Comparison of ENCODE assay signal across 20 mouse cellular contexts in genomic region chr16:32232050-32232449, GRCm38 (mm10). TPM values are rescaled to one million over a fixed set of nuclear protein-coding genes. Genes with fewer than 3 reads are reported as not detected.
DNase-seq lines count a peak whose midpoint lies in the region; TF ChIP-seq lines count a peak whose summit lies in the region.
"Not testable (repeated sequence)": the region's sequence is repeated elsewhere in the genome, so short reads cannot be mapped to it uniquely, and the experiment has no call there.
"Had no signal": no experiment of that assay in that cellular context is flagged by ENCODE, and none has a peak within 500 bp of the region (broad histone marks: within the 10 kb centered on the region; RNA-seq: fewer than 3 reads in every experiment).

No protein-coding gene starts in this region.

- not testable (repeated sequence) for H3K4me1 ChIP-seq in heart, adult 2 months (ENCODE audit: control insufficient read depth, insufficient read depth, low read length)

- not testable (repeated sequence) for TF ChIP-seq CTCF in heart, adult 2 months (IDR thresholded peaks at IDR 0.05)

- H3K27me3 ChIP-seq in heart, adult 2 months (ENCODE audit: control insufficient read depth, insufficient read depth, low read length) = not testable (repeated sequence)

- not testable (repeated sequence) for TF ChIP-seq POLR2A in heart, adult 2 months (IDR thresholded peaks at IDR 0.05; ENCODE audit: insufficient read depth, low read depth, low read length)

- H3K36me3 ChIP-seq in heart, adult 2 months (ENCODE audit: control insufficient read depth, insufficient read depth, low read length) = not testable (repeated sequence)

- not testable (repeated sequence) for H3K79me2 ChIP-seq in heart, adult 2 months (replicated peaks; ENCODE audit: control insufficient read depth, insufficient read depth, low read length)

- intact Hi-C loops in heart, adult 2 months (cut with DNase I); heart, postnatal 10 days (cut with DNase I): not testable (repeated sequence)

- H3K9ac ChIP-seq in heart, adult 2 months (ENCODE audit: low read depth, low read length) = not testable (repeated sequence)

- DNase-seq in NIH3T3 (ENCODE audit: low read depth) = peak; percentile 74
- DNase-seq in adrenal gland, adult 8-10 months = peak; percentile 65
- DNase-seq in adrenal gland, postnatal 36 days = peak; percentile 65 to 66
- DNase-seq in heart, adult 2 months = peak in 1 of 2 experiments; percentile 36
- DNase-seq in heart, postnatal 10 days = peak; percentile 45 to 53
- DNase-seq in lung, postnatal 36 days = peak; percentile 32

- peak overlapping the region; percentile 34 for H3K27ac ChIP-seq in heart, adult 2 months

- TF ChIP-seq EP300 in heart, adult 2 months (IDR thresholded peaks at IDR 0.05; ENCODE audit: insufficient read depth, low read depth, low read length) = not testable (repeated sequence)

- WGBS in heart, adult 2 months = 32% methylated on average over 3 of the region's 3 CpGs

- H3K4me3 ChIP-seq in heart, adult 2 months = not testable (repeated sequence)

RNA-seq across cellular contexts. Expression of gene Fbxo45, which starts 14.9 kb away (rescaled TPM):
- total RNA-seq in adrenal gland, adult 8-10 months (2022) = 10 to 100 TPM; 16.8 to 20.1 (median 19.2) TPM
- total RNA-seq in adrenal gland, postnatal 36 days (2021) = 10 to 100 TPM; 20.7 to 21.4 TPM
- 10 to 100 TPM; 10.8 to 13.5 TPM for total RNA-seq in heart, adult 2 months (2021)
- polyA plus RNA-seq in heart, adult 2 months (2012; rRNA removed) = 3.3 and 6.2 TPM in 2 replicates
- total RNA-seq in heart, postnatal 10 days (2021) = 10 to 100 TPM; 15.5 to 16.3 TPM

RNA-seq across cellular contexts. Expression of gene Wdr53, which starts 15.0 kb away (rescaled TPM):
- 10 to 100 TPM; 13.0 to 17.8 (median 14.9) TPM for total RNA-seq in adrenal gland, adult 8-10 months (2022)
- 10 to 100 TPM; 13.7 to 14.8 TPM for total RNA-seq in adrenal gland, postnatal 36 days (2021)
- total RNA-seq in heart, adult 2 months (2021) = 1 to 10 TPM; 7.6 TPM
- 3.3 and 8.1 TPM in 2 replicates for polyA plus RNA-seq in heart, adult 2 months (2012; rRNA removed)
- total RNA-seq in heart, postnatal 10 days (2021) = 1 to 10 TPM; 6.8 to 6.9 TPM

RNA-seq across cellular contexts. Expression of gene Smco1, which starts 39.2 kb away (rescaled TPM):
- total RNA-seq in adrenal gland, adult 8-10 months (2022) = not detected
- under 1 TPM in 1 of 2 experiments, not detected in 1; 0.30 TPM for total RNA-seq in adrenal gland, postnatal 36 days (2021)
- 10 to 100 TPM; 25.2 to 29.6 TPM for total RNA-seq in heart, adult 2 months (2021)
- polyA plus RNA-seq in heart, adult 2 months (2012; rRNA removed) = 10.9 and 23.4 TPM in 2 replicates
- 1 to 10 TPM; 7.9 to 9.6 TPM for total RNA-seq in heart, postnatal 10 days (2021)
- total RNA-seq: ES-E14 had no signal
- polyA plus RNA-seq: embryonic facial prominence, embryonic 12.5 days; forebrain, embryonic 11.5 days; forebrain, embryonic 15.5 days; hindbrain, embryonic 11.5 days; hindbrain, embryonic 15.5 days; intestine, embryonic 16.5 days had no signal

RNA-seq across cellular contexts. Expression of gene Rnf168, which starts 45.2 kb away (rescaled TPM):
- total RNA-seq in adrenal gland, adult 8-10 months (2022) = 10 to 100 TPM; 24.5 to 30.2 (median 26.0) TPM
- total RNA-seq in adrenal gland, postnatal 36 days (2021) = 10 to 100 TPM; 24.6 to 27.7 TPM
- 10 to 100 TPM; 12.2 to 14.0 TPM for total RNA-seq in heart, adult 2 months (2021)
- polyA plus RNA-seq in heart, adult 2 months (2012; rRNA removed) = 4.6 and 9.6 TPM in 2 replicates
- total RNA-seq in heart, postnatal 10 days (2021) = 10 to 100 TPM; 16.1 to 18.5 TPM

RNA-seq across cellular contexts. Expression of gene Bex6, which starts 52.4 kb away (rescaled TPM):
- not detected for total RNA-seq in adrenal gland, adult 8-10 months (2022)
- total RNA-seq in adrenal gland, postnatal 36 days (2021) = not detected
- total RNA-seq in heart, adult 2 months (2021) = not detected
- not detected in 2 replicates for polyA plus RNA-seq in heart, adult 2 months (2012; rRNA removed)
- total RNA-seq in heart, postnatal 10 days (2021) = not detected
- total RNA-seq: adrenal gland, postnatal 4 days; gastrocnemius, adult 8-10 months; gastrocnemius, postnatal 36 days; heart, postnatal 25 days had no signal
- polyA plus RNA-seq: cortical plate, adult 2 months; forebrain, embryonic 15.5 days; heart, embryonic 14.5 days; hindbrain, embryonic 11.5 days; hindbrain, embryonic 15.5 days; intestine, embryonic 16.5 days; kidney, adult 2 months had no signal

Comparison
In these comparisons a context has a peak if more than half of its experiments do, and no peak if none do; other contexts are left out.
1. RNA of gene Smco1, which starts 39.2 kb away (total RNA-seq): 25.2 to 29.6 TPM in heart, adult 2 months and 7.9 to 9.6 TPM in heart, postnatal 10 days; 0.30 TPM in adrenal gland, postnatal 36 days and not detected in adrenal gland, adult 8-10 months; every median in the first group is over 4 times any median in the second.